Mouse (Mus musculus) mature B cell (primary cell): ENCODE measurements at regions not wholly inside any gene's neighbourhood (a gene's known extent, or its start where the extent isn't known, plus 50 kb on each side); places are given as distances from the start of the nearest gene placed in this dataset.

ENCODE experiments used
- in situ Hi-C: fragments of 300-500 bp; cut with MboI; formaldehyde crosslinking; loops from 2 replicates; pipeline ENCODE4 v1.14.3; 2019

GRCm38 (mm10) chr13:52362266-52362665, 168.8 kb downstream of the Diras2 start:
- in situ Hi-C loops, result no loop called here

GRCm38 (mm10) chr13:52369851-52370250, 161.2 kb downstream of the Diras2 start:
- in situ Hi-C loops, result no loop called here

- in situ Hi-C loops, result no loop called here
Observed at GRCm38 (mm10) chr13:52371986-52372385, 159.1 kb downstream of the Diras2 start.

- in situ Hi-C loops, result no loop called here
Observed at GRCm38 (mm10) chr13:52374781-52375180, 156.3 kb downstream of the Diras2 start.

GRCm38 (mm10) chr13:52378236-52378635, 152.8 kb downstream of the Diras2 start:
- in situ Hi-C loops, result no loop called here

- in situ Hi-C loops, result no loop called here
Observed at GRCm38 (mm10) chr13:52389271-52389670, 141.8 kb downstream of the Diras2 start.

- in situ Hi-C loops, result no loop called here
Observed at GRCm38 (mm10) chr13:52395786-52396185, 135.3 kb downstream of the Diras2 start.

- in situ Hi-C loops, result no loop called here
Observed at GRCm38 (mm10) chr13:52398344-52398743, 132.7 kb downstream of the Diras2 start.

GRCm38 (mm10) chr13:52399143-52399542, 131.9 kb downstream of the Diras2 start:
- in situ Hi-C loops, result no loop called here

- in situ Hi-C loops, result no loop called here
Observed at GRCm38 (mm10) chr13:52403805-52404204, 127.3 kb downstream of the Diras2 start.

- in situ Hi-C loops, result no loop called here
Observed at GRCm38 (mm10) chr13:52416301-52416700, 114.8 kb downstream of the Diras2 start.

- in situ Hi-C loops, result no loop called here
Observed at GRCm38 (mm10) chr13:52422456-52422855, 108.6 kb downstream of the Diras2 start.

- in situ Hi-C loops, result no loop called here
Observed at GRCm38 (mm10) chr13:52428527-52428926, 102.6 kb downstream of the Diras2 start.

GRCm38 (mm10) chr13:52436756-52437155, 94.3 kb downstream of the Diras2 start:
- in situ Hi-C loops, result no loop called here

- in situ Hi-C loops, result no loop called here
Observed at GRCm38 (mm10) chr13:52445513-52445912, 85.6 kb downstream of the Diras2 start.

- in situ Hi-C loops, result no loop called here
Observed at GRCm38 (mm10) chr13:52448902-52449301, 82.2 kb downstream of the Diras2 start.

GRCm38 (mm10) chr13:52451486-52451885, 79.6 kb downstream of the Diras2 start:
- in situ Hi-C loops, result no loop called here

GRCm38 (mm10) chr13:52452291-52452690, 78.8 kb downstream of the Diras2 start:
- in situ Hi-C loops, result no loop called here
